Mouse (Mus musculus): ENCODE measurements around the gene B020011L13Rik. TPM values are rescaled to one million over a fixed set of nuclear protein-coding genes. Genes with fewer than 3 reads are reported as not detected.
"Not testable (repeated sequence)": the region's sequence is repeated elsewhere in the genome, so short reads cannot be mapped to it uniquely, and the experiment has no call there.

B020011L13Rik gene
- polyA plus RNA-seq (2015; fragmentation: Nextera tagmentation; extraction: Ambion mirVana), result not detected in 2 replicates

- 70% methylated on average over 3 of the region's 3 CpGs for WGBS
- not testable (repeated sequence) for H3K4me1 ChIP-seq (replicated peaks)
These were observed at the start of gene B020011L13Rik for GRCm38 (mm10) chr1:117780833-117781232. B020011L13Rik (plus strand) TSS chr1:117781133.

GRCm38 (mm10) chr1:117816271-117816670 lies 35.3 kb downstream of the B020011L13Rik start:
- H3K27me3 ChIP-seq; H3K27ac ChIP-seq; ATAC-seq (ENCODE audit: low FRiP score): not testable (repeated sequence)

More at GRCm38 (mm10) chr1:117780833-117781232, at the start of gene B020011L13Rik:
- not testable (repeated sequence) for H3K27me3 ChIP-seq; H3K27ac ChIP-seq; H3K9me3 ChIP-seq; ATAC-seq (ENCODE audit: low FRiP score); H3K4me3 ChIP-seq; H3K4me2 ChIP-seq; H3K9ac ChIP-seq; H3K36me3 ChIP-seq

DNA sequence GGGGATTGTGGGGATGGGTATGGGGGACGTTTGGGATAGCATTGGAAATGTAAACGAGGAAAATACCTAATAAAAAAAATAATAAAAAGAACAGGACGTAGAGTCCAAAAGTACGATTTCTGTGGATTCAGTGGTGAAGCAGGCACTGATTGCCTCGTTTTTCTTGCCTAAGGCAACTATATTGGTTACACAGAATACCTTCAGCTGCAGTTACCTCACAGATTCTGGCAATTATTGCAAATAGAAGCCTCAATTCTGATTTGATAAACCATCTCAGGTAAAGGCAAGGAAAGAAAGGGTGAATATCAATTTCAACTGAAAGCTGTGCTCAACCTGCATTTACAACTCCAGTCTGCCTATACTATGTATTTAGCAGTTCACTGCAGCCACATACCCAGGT lies 48.8 kb downstream of the B020011L13Rik start, which contains the start of gene Gm28360:
Gm28360 (plus strand) TSS at position 301 of the 400 bp plus-strand sequence.
- 70% methylated on average over 5 of the region's 5 CpGs for WGBS
- H3K36me3 ChIP-seq; H3K4me1 ChIP-seq (replicated peaks); ATAC-seq (ENCODE audit: low FRiP score); H3K4me3 ChIP-seq; H3K27me3 ChIP-seq; H3K9ac ChIP-seq; H3K27ac ChIP-seq; H3K4me2 ChIP-seq; H3K9me3 ChIP-seq: not testable (repeated sequence)

More at GRCm38 (mm10) chr1:117816271-117816670, 35.3 kb downstream of the B020011L13Rik start:
- not testable (repeated sequence) for H3K9ac ChIP-seq; H3K4me2 ChIP-seq; H3K4me1 ChIP-seq (replicated peaks); H3K36me3 ChIP-seq; H3K4me3 ChIP-seq; H3K9me3 ChIP-seq

GRCm38 (mm10) chr1:117851718-117852117 lies 70.8 kb downstream of the B020011L13Rik start:
- not testable (repeated sequence) for H3K4me2 ChIP-seq; H3K4me3 ChIP-seq; H3K27ac ChIP-seq; H3K4me1 ChIP-seq (replicated peaks); H3K9ac ChIP-seq; H3K36me3 ChIP-seq; ATAC-seq (ENCODE audit: low FRiP score); H3K27me3 ChIP-seq
- WGBS, result 89% methylated on average over 3 of the region's 3 CpGs
- peaks cover 13% of the 10 kb centered on the region for H3K9me3 ChIP-seq

Other genes starting within 250 kb of the B020011L13Rik start
- not detected in 2 replicates for gene Gm28363, start 84.0 kb upstream of the B020011L13Rik start, polyA plus RNA-seq (2015; fragmentation: Nextera tagmentation; extraction: Ambion mirVana)
- gene Gm28360, start 48.9 kb downstream of the B020011L13Rik start, polyA plus RNA-seq (2015; fragmentation: Nextera tagmentation; extraction: Ambion mirVana), result not detected in 2 replicates
- not detected in 2 replicates for gene Gm28168, start 146.9 kb downstream of the B020011L13Rik start, polyA plus RNA-seq (2015; fragmentation: Nextera tagmentation; extraction: Ambion mirVana)
- not detected in 2 replicates for gene Gm7145, start 184.8 kb downstream of the B020011L13Rik start, polyA plus RNA-seq (2015; fragmentation: Nextera tagmentation; extraction: Ambion mirVana)

Measured in hindbrain, embryonic 13.5 days (tissue).